Mouse (Mus musculus) heart, postnatal 14 days (tissue): Measurements from ENCODE around the gene Veph1. TPM values are rescaled to one million over a fixed set of nuclear protein-coding genes. Genes with fewer than 3 reads are reported as not detected.

Experiments used
- DNase-seq, 2 experiments: peaks; one replicate each; pipeline ENCODE4 v3.0.0; 2021 to 2022
- intact Hi-C: fragments of 180-260 bp; cut with DNase I; formaldehyde crosslinking; loops from one replicate; pipeline ENCODE4 v1.15.1; 2025
- total RNA-seq, 2 experiments: library from RNA; stranded (reverse); gene quantifications; 2 replicates each; pipeline ENCODE4 v1.2.3; 2021

The Veph1 gene
- total RNA-seq, 2 experiments from 2014 or later: 0.12 TPM

DNA sequence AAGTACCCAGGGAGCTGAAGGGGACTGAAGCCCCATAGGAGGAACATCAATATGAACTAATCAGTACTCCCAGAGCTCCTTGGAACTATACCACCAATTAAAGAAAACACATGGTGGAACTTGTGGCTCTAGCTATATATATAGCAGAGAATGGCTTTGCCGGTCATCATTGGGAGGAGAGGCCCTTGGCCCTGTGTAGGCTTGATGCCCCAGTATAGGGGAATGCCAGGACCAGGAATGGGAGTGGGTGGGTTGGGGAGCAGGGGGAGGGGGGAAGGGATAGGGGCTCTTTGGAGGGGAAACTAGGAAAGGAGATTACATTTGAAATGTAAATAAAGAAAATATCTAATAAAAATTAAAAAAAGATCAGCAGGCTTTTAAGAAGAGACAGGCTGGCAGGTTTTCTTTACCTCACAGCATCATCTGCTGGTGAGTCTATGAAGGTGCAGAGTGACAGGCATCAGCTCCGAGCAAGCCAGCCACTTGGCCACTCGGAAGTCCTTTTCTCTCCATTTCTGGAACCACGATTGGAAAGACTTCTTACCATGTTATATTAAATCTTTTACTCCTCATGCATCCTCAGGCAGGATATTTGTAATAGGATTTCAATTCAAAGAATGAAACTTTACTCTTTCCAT is 60.3 kb downstream of the Veph1 start:
- peak in 1 of 2 experiments; percentile 27 for DNase-seq

DNA sequence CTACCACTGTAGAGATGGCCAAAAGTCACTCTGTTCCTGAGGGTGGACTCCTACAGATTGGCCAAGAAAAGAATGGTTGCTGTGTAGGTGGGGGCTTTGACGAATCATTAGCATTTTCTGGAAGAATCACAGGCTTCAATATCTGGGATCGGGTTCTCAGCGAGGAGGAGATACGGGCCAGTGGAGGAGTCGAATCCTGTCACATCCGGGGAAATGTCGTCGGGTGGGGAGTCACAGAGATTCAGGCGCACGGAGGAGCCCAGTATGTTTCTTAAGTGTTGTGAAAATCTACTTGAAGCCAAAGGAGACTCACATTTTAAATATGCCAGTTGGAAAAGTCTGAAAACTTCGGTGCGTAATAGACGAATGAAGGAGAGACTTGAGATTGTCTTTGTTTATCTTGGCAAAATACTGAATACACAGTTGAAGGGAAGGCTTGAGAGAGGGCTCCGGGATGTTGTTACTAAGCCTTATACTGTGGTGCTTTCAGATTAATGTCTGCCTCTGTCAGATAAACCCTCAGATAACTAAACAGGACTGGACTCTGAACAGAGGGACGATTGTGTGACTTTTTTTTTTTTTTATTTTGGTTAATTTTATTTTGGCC is 71.6 kb downstream of the Veph1 start:
- intact Hi-C loops: no loop called here

More for the DNA sequence above, 60.3 kb downstream of the Veph1 start:
- intact Hi-C loops: loop anchor here (5.0 kb wide), 2 partner anchors 174 to 234 kb away; no protein-coding TSS in a partner anchor

DNA sequence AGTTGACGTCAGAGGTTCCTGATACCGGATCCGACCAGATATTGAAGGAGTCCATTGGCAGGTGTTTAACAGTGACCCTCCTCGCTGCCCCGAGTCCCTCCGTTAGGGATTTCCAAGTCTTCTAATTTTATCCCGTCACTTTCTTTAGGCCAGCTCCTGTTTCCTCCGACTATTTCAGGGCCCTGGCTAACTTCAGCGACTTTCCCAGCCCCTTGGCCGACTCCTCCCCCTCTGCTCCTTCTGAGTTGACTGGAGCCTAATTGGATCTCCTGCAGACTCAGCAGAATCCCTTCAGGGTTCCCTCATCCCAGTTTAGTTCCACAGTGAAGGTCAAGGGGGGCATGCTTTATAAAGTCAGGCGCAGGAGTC is 75.4 kb downstream of the Veph1 start:
- intact Hi-C loops: no loop called here
- DNase-seq: peak; percentile 24 to 35

More for the DNA sequence above, 71.6 kb downstream of the Veph1 start:
- DNase-seq: peak; percentile 3 to 19

DNA sequence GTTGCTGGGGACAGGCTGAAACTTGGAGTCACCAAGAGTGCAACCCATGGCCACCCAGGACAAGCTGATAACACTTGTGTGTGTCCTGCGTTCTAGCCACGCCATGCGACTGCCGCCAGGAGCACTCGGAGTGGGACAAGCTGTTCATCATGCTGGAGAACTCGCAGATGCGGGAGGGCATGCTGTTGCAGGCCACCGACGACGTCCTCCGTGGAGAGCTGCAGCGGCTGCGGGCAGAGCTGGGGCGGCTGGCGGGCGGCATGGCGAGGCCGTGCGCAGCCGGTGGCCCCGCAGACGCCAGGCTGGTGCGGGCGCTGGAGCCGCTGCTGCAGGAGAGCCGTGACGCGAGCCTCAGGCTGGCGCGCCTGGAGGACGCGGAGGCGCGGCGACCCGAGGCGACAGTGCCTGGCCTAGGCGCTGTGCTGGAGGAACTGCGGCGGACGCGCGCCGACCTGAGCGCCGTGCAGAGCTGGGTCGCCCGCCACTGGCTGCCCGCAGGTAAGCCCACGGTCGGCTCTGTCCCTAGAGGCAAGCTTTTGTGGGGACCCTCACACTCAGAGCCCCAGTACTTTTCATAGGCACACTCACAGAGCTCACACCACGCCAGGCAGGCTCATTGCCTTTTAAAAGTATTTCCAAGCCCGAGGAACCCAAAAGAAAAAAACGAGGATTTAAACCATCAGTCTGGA is 75.9 kb downstream of the Veph1 start:
- DNase-seq: peak; percentile 53 to 55
- intact Hi-C loops: no loop called here

DNA sequence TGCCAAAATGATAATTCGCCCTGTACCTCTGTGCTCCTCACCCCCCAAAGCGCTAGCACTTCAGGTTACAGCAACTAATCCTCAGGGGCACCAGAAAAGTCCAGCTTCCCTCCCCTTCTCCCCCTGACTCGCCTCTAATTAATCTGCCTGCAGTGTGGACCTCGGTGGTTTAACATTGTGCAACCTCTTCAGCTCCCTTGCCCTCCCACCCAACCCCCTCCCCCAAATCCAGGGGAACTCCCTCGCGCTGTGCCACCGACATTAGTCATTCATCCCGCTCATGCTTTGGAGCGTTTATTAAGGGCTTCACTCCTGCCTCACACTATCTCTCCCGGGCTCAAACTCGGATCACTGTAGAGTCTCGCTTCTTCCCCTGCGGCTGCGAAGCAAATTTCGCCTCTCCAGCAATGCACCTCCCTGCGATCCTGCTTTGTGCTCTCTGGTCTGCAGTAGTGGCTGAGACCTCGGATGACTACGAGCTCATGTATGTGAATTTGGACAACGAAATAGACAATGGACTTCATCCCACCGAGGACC is 76.9 kb downstream of the Veph1 start, which contains the start of gene Ptx3:
TSS of gene Ptx3 (plus strand) at position 256 of the 537 bp plus-strand sequence.
- peak in 1 of 2 experiments; percentile 17 for DNase-seq
- intact Hi-C loops: no loop called here

DNA sequence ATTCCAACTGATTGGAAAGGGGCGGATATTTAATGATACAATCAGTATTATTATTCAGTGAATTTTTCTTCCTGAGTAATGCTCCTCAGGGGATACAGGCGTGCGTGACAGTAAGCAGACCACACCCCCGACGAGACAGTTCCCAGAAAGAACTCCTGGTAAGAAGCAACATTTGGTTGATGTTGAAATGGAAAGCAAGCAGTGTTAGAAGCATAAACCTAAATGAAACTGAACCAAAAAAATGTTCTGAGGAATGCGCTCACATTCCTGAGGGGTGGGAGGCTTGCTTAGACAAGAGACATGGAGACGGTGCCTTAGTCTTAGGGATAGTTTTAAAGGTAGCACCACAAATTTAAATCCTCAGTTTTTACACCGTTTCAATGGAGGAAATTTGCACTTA is 80.9 kb downstream of the Veph1 start:
- intact Hi-C loops: no loop called here
- DNase-seq: no peak

DNA sequence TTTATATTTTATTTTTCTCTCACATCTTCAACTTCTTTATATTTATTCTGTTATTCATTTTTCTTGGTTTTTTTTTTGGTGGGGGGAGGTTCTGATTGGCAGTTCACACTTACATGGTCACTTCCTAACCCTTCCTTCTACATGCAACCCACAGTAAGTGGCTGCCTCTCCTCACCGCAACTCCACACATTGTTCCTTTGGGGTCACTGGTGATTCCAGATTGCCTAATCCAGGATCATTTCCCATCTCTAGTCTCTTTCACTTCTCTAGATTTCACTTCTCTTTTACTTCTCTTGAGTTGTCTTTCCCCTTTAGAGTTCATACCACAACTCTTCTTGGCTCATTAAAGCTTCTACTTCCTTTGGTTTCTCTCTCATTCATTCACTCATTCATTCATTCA is 83.1 kb downstream of the Veph1 start:
- intact Hi-C loops: no loop called here
- no peak for DNase-seq

DNA sequence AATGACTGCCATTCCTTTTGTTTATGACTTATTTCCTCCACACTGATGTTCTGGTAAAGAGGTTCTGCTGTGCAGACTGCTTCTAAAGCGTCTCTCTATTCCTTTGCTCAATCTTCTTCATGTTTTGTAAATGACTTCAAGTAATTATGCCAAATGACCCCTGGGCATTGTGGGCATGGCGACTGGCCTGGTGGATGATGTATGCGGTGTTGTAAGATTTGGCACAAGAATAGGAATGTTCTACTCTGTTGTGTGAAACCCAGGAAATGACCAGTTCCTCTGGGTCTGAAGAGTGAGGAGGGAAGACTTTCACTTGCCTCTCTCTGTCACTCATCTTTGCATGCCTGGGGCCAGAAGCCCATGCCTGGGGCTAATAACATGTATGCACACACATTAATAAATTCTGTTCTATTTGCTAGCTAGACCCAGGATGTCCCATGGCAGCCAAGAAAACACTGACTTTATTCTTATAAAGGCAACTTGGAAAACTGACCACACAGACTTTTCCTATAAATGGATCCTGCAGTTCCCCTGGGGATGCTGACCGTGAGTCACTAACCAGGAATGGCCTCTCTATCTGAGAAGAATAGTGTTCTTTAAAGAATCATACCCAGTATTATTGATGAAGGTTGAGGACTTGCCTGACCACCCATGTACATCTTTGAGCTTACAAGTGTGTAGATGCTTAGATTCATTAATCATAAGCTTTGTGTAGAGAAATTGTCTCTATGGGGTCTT is 87.6 kb downstream of the Veph1 start:
- peak in 1 of 2 experiments; percentile 9 for DNase-seq
- intact Hi-C loops: no loop called here

DNA sequence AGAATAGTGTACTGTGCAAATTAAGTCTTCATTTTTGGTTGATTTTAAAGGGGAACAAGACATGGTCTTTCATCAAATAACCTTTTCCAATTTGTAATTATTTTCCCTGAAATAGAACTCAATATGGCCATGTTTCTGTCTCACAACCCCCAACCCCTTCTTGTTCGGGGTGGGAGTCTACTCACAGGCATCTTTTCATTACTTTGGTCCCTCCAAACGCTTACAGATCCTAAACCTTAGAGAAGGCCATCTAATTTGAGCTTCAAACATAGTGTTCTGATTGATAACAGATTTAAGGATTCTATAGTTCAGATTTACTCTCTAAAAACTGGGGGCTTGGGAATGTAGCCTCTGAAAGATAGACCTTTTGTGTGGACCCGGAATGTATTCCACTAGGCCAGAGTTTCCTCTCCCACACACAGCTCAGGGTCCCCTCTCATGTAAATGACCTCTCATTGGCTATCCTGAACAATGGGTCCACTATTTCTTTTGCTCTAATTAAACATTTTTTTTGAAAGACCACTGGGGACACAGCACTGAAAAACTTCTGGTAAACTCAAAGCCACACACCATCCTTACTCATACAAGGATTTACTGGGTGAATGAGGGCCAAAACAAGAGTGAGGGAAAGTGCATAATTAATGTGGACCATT is 102.6 kb downstream of the Veph1 start:
- DNase-seq: no peak
- intact Hi-C loops: no loop called here

DNA sequence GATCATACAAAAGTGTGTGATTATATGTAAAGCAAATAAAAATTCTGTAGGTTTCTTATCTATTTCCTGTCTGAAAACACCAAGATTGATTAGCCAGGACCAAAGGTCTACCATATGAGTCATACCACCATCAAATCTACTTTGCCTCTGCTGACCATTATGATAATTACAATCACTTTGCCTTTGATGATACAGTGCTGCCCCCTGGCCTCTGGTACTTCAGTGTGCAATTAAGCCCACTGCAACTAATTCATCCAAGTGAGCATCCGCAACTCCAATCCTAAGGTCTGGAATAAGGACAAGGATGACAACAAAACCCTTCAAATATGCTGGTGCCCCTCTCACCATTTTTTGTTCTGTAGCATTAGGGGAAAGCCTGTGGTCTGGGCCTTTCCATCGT is 117.0 kb downstream of the Veph1 start:
- DNase-seq: no peak
- intact Hi-C loops: no loop called here

DNA sequence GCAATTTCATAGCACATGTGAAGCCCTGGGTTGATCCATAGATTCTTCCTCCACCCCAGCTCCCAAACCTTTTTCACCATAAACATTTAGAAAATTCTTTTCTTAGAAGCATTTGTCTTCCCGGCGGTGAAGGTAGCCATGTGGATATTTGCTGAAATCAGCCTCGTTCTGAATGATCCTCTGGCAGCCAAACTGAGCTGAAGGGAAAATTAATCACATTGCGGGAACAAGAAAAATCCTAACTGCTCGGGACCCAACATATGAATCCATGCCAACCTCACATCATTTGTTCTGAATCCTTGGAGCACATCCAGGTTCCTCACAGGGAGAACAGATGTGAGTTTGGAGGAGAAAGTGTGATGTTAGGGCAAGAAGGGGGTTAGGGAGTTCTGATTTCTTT is 123.7 kb downstream of the Veph1 start:
- peak in 1 of 2 experiments; percentile 4 for DNase-seq
- intact Hi-C loops: no loop called here

DNA sequence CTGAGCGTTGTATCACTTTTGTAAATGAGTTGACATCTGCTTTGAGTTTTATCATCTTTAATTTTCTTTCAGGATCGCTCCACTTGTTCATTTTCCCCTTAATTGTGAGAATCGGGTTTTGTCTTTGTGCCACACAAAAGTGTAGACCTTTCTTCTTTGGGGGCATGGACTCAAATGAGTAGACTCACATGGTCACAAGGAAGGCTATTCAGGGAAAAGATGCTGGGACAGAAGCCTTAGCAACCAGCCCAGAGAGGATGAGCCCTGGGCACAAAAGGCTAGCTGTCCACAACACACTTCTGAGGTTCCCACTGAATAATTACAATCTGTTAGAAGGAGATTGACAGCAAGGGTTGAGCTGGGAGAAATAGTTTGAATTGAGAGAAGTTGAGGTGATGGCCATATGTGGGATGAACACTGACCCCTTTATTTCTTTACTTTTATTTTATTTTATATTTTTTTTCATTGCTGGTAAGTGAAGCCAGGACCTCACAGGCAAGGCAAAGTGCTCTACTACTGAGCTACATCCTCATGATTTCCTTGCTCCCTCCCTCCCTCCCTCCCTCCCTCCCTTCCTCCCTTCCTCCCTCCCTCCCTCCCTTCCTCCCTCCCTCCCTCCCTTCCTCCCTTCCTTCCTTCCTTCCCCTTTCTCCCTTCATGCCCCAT is 126.6 kb downstream of the Veph1 start:
- DNase-seq: no peak
- intact Hi-C loops: no loop called here

DNA sequence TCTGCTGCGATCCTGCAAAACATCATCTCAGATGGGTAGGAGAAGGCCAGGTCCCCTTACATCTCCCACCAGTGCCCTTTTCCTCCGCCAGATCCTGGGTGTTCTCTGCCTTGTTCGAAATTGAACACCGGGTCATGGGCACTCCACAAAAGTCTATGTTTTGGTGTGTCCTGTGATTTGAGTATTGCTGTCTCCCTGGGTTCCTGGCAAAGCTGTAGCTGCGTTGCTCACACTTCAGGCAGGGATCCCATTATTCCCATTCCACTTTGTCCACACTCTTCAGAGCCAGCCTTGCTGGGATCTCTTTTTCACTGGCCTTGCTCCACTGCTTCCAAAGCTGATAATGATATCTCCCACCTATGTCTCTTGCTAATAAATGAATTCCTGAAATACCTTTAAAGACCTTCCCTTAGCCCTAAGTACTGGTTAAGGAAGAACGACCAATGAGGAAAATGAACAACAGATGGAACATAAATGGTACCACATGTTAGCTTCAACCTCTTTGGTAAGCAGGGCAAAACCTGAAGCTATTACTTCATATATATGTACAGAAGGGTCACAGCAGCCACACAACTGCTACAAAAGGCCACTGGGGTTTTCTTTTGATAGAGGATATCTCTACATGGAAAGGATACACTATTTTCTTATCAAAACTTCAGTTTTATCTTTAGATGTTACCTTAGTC is 129.9 kb downstream of the Veph1 start:
- intact Hi-C loops: no loop called here

DNA sequence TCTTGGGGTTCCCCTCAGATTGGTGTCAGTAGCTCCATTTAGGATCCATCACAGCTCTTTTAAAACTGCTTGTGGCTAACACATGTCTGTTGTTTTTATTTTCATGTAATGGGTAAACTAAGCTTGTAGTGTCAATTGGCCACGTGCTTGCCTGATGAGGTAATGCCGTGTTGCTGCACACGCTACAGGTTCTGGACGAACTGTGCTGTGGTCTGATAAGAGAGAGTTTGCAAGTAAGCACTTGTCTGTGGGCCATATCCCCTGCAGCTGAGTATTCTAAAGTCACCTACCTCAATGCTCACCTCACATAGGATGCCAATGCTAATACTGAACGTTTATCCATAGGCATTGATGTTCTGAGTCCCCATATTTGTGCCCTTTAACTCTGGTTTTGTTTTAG is 131.6 kb downstream of the Veph1 start:
- no peak for DNase-seq
- intact Hi-C loops: no loop called here

More for the DNA sequence above, 129.9 kb downstream of the Veph1 start:
- DNase-seq: no peak

DNA sequence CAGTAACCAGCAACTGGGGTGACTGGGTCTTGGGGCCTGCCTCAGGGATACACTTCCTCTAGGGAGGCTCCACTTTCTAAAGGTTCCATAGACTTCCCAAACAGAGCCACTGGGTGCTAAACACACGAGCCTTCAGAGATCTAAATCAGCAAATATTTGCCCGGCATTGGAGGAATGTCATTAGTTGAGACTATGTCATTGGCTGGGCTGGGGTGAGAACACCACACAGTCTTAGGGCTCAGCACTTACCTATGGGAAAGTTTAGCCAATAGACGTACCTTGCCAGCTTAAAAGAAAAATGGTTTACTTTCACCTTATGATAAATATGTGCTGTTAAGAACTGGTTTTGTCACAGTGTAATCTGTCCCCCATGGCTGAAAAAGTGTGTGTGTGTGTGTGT is 132.1 kb downstream of the Veph1 start:
- DNase-seq: no peak
- intact Hi-C loops: no loop called here

DNA sequence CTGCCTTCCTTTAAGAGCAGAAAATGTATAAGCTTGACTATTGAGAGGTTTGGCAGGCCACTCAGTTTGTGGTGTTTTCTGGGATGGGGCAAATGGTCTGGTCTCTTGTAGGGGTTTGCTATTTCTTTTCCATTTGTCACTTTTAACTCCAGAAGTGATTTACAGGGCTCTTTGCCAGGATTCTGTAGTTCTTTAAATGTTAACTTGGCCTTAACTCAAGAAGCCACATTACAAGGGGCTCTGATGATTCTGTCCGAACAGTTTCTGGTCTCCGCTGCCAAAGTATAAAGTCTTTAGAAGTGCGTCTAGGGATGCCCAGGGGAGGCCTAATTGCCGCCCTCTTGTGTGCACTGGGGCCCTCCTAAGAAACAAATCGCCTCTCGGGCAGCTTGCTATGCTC is 134.0 kb downstream of the Veph1 start:
- intact Hi-C loops: no loop called here
- DNase-seq: no peak

DNA sequence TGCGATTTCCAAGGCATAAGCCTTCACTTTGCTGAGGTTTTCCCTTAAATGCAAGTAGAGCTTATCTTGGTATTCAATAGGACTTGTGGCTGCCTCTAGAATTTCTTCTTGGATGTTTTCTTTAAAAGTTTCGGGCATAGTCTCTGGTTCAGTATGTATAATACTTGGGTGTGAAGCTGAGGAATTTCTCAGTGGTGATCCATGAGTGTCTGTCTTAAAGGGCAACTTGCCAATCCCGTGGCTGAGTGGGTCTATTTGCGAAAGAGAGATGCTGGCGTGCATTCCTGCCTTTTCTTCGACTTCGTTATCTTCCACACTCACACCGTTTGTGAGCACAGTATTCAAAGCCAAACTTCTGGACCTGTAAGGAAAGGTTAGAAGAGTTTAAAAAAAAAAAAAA is 138.7 kb downstream of the Veph1 start:
- intact Hi-C loops: no loop called here
- no peak for DNase-seq

DNA sequence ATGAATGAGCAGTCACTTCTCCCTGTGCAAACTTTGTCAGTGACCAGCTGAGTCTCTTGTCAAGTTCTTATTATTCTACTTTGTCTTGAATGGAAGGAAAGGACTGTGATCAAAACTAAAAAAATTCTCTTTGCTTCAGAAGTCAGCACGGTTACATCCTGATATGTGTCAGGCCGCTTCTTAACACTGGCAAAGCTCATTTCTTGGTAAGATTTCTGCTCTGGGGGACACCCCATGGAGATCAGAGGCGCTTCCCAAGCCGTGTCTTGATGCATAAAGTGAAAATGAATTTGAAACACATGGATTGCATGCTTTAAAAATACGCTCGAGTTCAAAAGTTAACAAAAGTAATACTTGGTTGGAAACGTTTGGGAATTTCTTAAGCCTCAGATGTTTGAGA is 159.0 kb downstream of the Veph1 start:
- no peak for DNase-seq
- intact Hi-C loops: no loop called here

DNA sequence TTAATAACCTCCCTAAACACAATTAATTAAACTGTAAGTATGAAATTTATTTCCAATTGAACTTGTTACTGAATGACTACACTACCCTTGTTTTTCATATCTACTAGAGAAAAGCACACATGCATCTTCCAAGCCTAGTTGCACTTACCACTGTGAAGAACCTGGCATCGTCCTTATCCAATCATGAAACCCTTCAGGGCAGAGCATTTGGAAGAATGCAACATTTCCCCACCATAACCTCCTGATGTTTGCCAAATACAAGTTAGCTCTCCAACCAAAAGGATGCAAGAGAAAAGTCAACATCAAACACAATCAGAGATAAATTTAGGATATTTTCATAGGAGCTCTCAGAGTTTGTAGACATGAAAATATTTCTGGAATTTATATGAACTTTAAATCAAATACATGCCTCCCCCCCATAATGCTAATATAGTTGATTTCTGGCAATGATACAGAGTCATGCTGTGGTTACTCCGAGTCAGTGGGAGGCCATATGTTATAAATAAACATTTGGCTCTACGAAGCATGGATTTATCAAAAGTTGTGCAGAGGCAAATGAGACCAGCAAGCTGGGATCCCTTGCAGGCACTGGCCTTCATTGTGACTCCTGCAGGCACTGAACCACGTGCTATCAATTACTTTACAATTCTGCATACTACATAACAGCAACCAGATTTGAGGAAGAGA is 165.2 kb downstream of the Veph1 start:
- intact Hi-C loops: no loop called here
- DNase-seq: no peak
